Mouse (Mus musculus) left cerebral cortex, adult 8-10 months (tissue): ENCODE results near the gene Tmem17. TPM values are rescaled to one million over a fixed set of nuclear protein-coding genes. Genes with fewer than 3 reads are reported as not detected.

Experiments
- total RNA-seq, 4 experiments: library from RNA; stranded (reverse); gene quantifications; 2 replicates each; pipeline ENCODE4 v1.2.4; 2022

Gene Tmem17
- total RNA-seq, 4 experiments from 2014 or later = 5.8 to 6.6 (median 6.2) TPM

Other genes starting within 250 kb of the Tmem17 start
- gene Ehbp1, start 169.8 kb upstream of the Tmem17 start, total RNA-seq = 10 to 100 TPM; 49.0 to 58.4 (median 53.7) TPM